In genomic region chr19:21630656-21631331, GRCm38 (mm10) we compare ENCODE assay signal across 11 mouse cellular contexts. TPM values are rescaled to one million over a fixed set of nuclear protein-coding genes. Genes with fewer than 3 reads are reported as not detected.
DNase-seq lines count a peak whose midpoint lies in the region; ATAC-seq lines count a peak whose summit lies in the region.
"Had no signal": no experiment of that assay in that cellular context is flagged by ENCODE, and none has a peak within 500 bp of the region (broad histone marks: within the 10 kb centered on the region; RNA-seq: fewer than 3 reads in every experiment).

No protein-coding gene starts in this region.

- no peaks in the 10 kb centered on the region for H3K27me3 ChIP-seq in heart, embryonic 13.5 days (replicated peaks)
- H3K27me3 ChIP-seq in neural tube, embryonic 11.5 days (ENCODE audit: control insufficient read depth, insufficient read depth, low read length): no peaks in the 10 kb centered on the region
- H3K27me3 ChIP-seq: midbrain, embryonic 12.5 days had no signal

- H3K27ac ChIP-seq in heart, embryonic 13.5 days (replicated peaks): peak overlapping the region; percentile 28; the same call in 1 of the 2 replicates
- H3K27ac ChIP-seq in neural tube, embryonic 11.5 days (ENCODE audit: low read depth, low read length): no peak overlapping the region
- H3K27ac ChIP-seq: midbrain, embryonic 12.5 days had no signal

- WGBS in heart, embryonic 13.5 days: 48% methylated on average over 14 of the region's 14 CpGs
- 67% methylated on average over 14 of the region's 14 CpGs for WGBS in neural tube, embryonic 11.5 days

- ATAC-seq in heart, embryonic 13.5 days (ENCODE audit: extremely low read depth, insufficient number of reproducible peaks, low FRiP score, low TSS enrichment): no peak
- ATAC-seq in neural tube, embryonic 11.5 days (ENCODE audit: insufficient read depth, low FRiP score, low TSS enrichment): no peak

- DNase-seq in heart, postnatal 10 days: no peak
- no peak for DNase-seq in neural tube, embryonic 11.5 days (ENCODE audit: low spot score)
- no peak for DNase-seq in neural tube, embryonic 10.5 days (ENCODE audit: extremely low spot score, low spot score)
- DNase-seq in natural killer cell, adult 2 months (ENCODE audit: low spot score in 2 of 2): peak; percentile 45 to 73
- no peak for DNase-seq in c-Kit-positive CD71-positive TER-119-positive erythroid progenitor cells, embryonic 14.5 days (ENCODE audit: low spot score)
- no peak for DNase-seq in layer of hippocampus, postnatal 14 days (ENCODE audit: low spot score in 2 of 2)
- DNase-seq in liver: no peak
- DNase-seq: cerebellum, adult 11-12 months; gastrocnemius, postnatal 10 days had no signal

- H3K4me3 ChIP-seq in heart, embryonic 13.5 days: no peak overlapping the region
- H3K4me3 ChIP-seq in neural tube, embryonic 11.5 days (ENCODE audit: low read depth, low read length): no peak overlapping the region
- H3K4me3 ChIP-seq: midbrain, embryonic 12.5 days had no signal

- no peaks in the 10 kb centered on the region for H3K9me3 ChIP-seq in heart, embryonic 13.5 days
- H3K9me3 ChIP-seq in neural tube, embryonic 11.5 days (ENCODE audit: control insufficient read depth, low read length): no peaks in the 10 kb centered on the region
- H3K9me3 ChIP-seq: midbrain, embryonic 12.5 days had no signal

- H3K36me3 ChIP-seq in heart, embryonic 13.5 days: no peaks in the 10 kb centered on the region
- H3K36me3 ChIP-seq in neural tube, embryonic 11.5 days (ENCODE audit: control insufficient read depth, insufficient read depth, low read length): no peaks in the 10 kb centered on the region
- H3K36me3 ChIP-seq: midbrain, embryonic 12.5 days had no signal

- no peak overlapping the region for H3K4me2 ChIP-seq in heart, embryonic 13.5 days
- H3K4me2 ChIP-seq in neural tube, embryonic 11.5 days (ENCODE audit: low read depth): no peak overlapping the region
- H3K4me2 ChIP-seq: midbrain, embryonic 12.5 days had no signal

- intact Hi-C loops in heart, postnatal 10 days (cut with DNase I): no loop called here

- H3K9ac ChIP-seq in heart, embryonic 13.5 days: no peak overlapping the region
- 0 out of 2 replicates have a peak overlapping the region, but pooled peaks have one; percentile 14 for H3K9ac ChIP-seq in neural tube, embryonic 11.5 days (ENCODE audit: low read length)
- H3K9ac ChIP-seq: midbrain, embryonic 12.5 days had no signal

- H3K4me1 ChIP-seq in heart, embryonic 13.5 days: peaks cover 13% of the 10 kb centered on the region
- H3K4me1 ChIP-seq in neural tube, embryonic 11.5 days (ENCODE audit: control insufficient read depth, insufficient read depth, low read length): no peaks in the 10 kb centered on the region

RNA-seq across cellular contexts. Expression of gene 1110059E24Rik, which starts 22.0 kb away (rescaled TPM):
- 41.0 and 43.1 TPM in 2 replicates for polyA plus RNA-seq in heart, embryonic 13.5 days (2015; fragmentation: Nextera tagmentation; extraction: Ambion mirVana)
- 10 to 100 TPM; 20.6 to 24.0 TPM for total RNA-seq in heart, postnatal 10 days (2021)
- polyA plus RNA-seq in neural tube, embryonic 11.5 days (2014; fragmentation: Nextera tagmentation; extraction: Ambion mirVana): 68.2 and 73.4 TPM in 2 replicates
- 10 to 100 TPM; 24.2 to 25.5 TPM for total RNA-seq in layer of hippocampus, postnatal 14 days (2021)

RNA-seq across cellular contexts. Expression of gene Abhd17b, which starts 22.2 kb away (rescaled TPM):
- polyA plus RNA-seq in heart, embryonic 13.5 days (2015; fragmentation: Nextera tagmentation; extraction: Ambion mirVana): 18.0 and 19.5 TPM in 2 replicates
- 10 to 100 TPM; 22.5 to 24.4 TPM for total RNA-seq in heart, postnatal 10 days (2021)
- 44.1 and 44.2 TPM in 2 replicates for polyA plus RNA-seq in neural tube, embryonic 11.5 days (2014; fragmentation: Nextera tagmentation; extraction: Ambion mirVana)
- 10 to 100 TPM; 63.0 to 63.3 TPM for total RNA-seq in layer of hippocampus, postnatal 14 days (2021)

Comparison
In these comparisons a context has a peak if more than half of its experiments do, and no peak if none do; other contexts are left out.
1. DNase-seq: peak in natural killer cell, adult 2 months (2 of 2); none in heart, postnatal 10 days (0 of 2), neural tube, embryonic 11.5 days (single experiment), neural tube, embryonic 10.5 days (single experiment), c-Kit-positive CD71-positive TER-119-positive erythroid progenitor cells, embryonic 14.5 days (single experiment), layer of hippocampus, postnatal 14 days (0 of 2) and liver (single experiment).